Mouse (Mus musculus) left cerebral cortex, postnatal 14 days (tissue): ENCODE data around the gene Gm20814. TPM values are rescaled to one million over a fixed set of nuclear protein-coding genes. Genes with fewer than 3 reads are reported as not detected.
"Not testable (repeated sequence)": the region's sequence is repeated elsewhere in the genome, so short reads cannot be mapped to it uniquely, and the experiment has no call there.

Experiments used
- DNase-seq, 2 experiments: peaks; one replicate each; pipeline ENCODE4 v3.0.0; 2021 to 2022; ENCODE audit warnings: low spot score in 2 of 2, mixed read lengths in 1 of 2
- intact Hi-C: fragments of 180-260 bp; cut with DNase I; formaldehyde crosslinking; loops from one replicate; pipeline ENCODE4 v1.15.1; 2025
- long read RNA-seq, 2 experiments: library from polyadenylated mRNA; stranded (forward); transcript quantifications; one replicate each; pipeline ENCODE4 v2.0.0; 2021
- total RNA-seq, 2 experiments: library from RNA; stranded (reverse); gene quantifications; 2 replicates each; pipeline ENCODE4 v1.2.3; 2021

The Gm20814 gene
- not detected for total RNA-seq
- long read RNA-seq, experiment 1 = 0 reads
- long read RNA-seq, experiment 2 = 0 reads

- intact Hi-C loops, DNase-seq: not testable (repeated sequence)
Measured at GRCm38 (mm10) chrY:75195556-75195955, at the start of gene Gm20814. Gm20814 (plus strand) TSS chrY:75195856.
